Mouse (Mus musculus): ENCODE results near the gene Ikzf3. TPM values are rescaled to one million over a fixed set of nuclear protein-coding genes. Genes with fewer than 3 reads are reported as not detected.

The Ikzf3 gene
- total and polyA plus RNA-seq, 2 experiments from 2014 or later: 0.20 TPM; not detected in 1

- DNase-seq (ENCODE audit: low spot score) (no peak), ATAC-seq (no peak)
- Histone ChIP-seq H3K4me1 (ENCODE audit: insufficient read depth, low read length) (no peaks in the 10 kb centered on the region), H3K9ac (replicated peaks; ENCODE audit: low read length) (no peak overlapping the region), H3K4me2 (ENCODE audit: low read depth, low read length) (no peak overlapping the region), H3K27me3 (ENCODE audit: insufficient read depth, low read length) (no peaks in the 10 kb centered on the region), H3K36me3 (ENCODE audit: insufficient read depth, low read length) (peaks cover 5% of the 10 kb centered on the region; the same call in 1 of the 2 replicates), H3K4me3 (ENCODE audit: low read length) (no peak overlapping the region), H3K27ac (no peak overlapping the region), H3K9me3 (ENCODE audit: low read length) (no peaks in the 10 kb centered on the region)
- WGBS: 79% methylated on average over 9 of the region's 9 CpGs
- no peak for TF ChIP-seq CTCF (IDR thresholded peaks at IDR 0.05; ENCODE audit: low read depth)
Observed at GRCm38 (mm10) chr11:98431743-98432502, 113.9 kb downstream of the Ikzf3 start.

DNA sequence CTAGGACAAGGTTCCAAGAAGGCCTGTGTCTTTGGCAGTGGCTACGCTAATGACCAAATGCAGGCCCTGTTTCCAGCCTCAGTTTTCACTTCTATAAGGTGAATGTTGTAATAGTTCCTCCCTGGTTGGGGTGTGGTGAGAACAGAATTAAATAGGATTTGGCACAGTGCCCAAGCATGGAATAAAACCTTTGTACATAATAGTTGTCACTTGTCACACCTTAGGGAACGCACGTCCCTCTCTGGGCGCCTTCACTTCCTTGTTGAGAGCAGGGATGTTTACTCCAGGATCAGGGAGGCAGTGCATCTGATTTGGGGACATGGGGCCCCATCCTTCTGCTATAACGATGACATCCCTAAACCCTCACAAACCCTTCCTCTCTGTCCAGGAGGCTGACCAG, 117.4 kb downstream of the Ikzf3 start:
- no peaks in the 10 kb centered on the region for H3K4me1 ChIP-seq (ENCODE audit: insufficient read depth, low read length)
- ATAC-seq (no peak), DNase-seq (ENCODE audit: low spot score) (no peak)
- H3K9ac ChIP-seq (replicated peaks; ENCODE audit: low read length): no peak overlapping the region
- H3K9me3 ChIP-seq (ENCODE audit: low read length): no peaks in the 10 kb centered on the region
- no peak overlapping the region for H3K27ac ChIP-seq
- 86% methylated on average over 5 of the region's 5 CpGs for WGBS
- TF ChIP-seq CTCF (IDR thresholded peaks at IDR 0.05; ENCODE audit: low read depth): no peak
- no peak overlapping the region for H3K4me3 ChIP-seq (ENCODE audit: low read length)
- no peaks in the 10 kb centered on the region for H3K27me3 ChIP-seq (ENCODE audit: insufficient read depth, low read length)
- no peak overlapping the region for H3K4me2 ChIP-seq (ENCODE audit: low read depth, low read length)
- H3K36me3 ChIP-seq (ENCODE audit: insufficient read depth, low read length): no peaks in the 10 kb centered on the region

DNA sequence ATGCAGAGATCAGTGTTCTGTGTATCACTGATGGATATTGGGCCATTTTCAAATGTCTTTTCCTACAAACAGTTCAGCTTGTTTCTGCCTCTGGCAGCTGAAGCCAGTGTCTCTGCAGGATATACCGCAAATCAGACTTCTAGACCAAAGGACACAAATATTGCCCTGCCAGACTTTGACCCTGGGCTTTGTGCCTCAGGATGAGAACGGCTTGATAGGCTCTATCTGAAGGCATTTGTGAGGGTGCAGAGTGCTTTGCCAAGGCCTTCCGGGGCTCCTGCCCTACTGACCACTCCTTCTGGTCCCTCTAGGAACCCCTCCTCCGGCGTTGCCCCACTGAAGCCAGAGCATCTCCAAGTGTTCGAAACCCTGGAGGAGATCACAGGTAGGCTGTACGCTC, 119.2 kb downstream of the Ikzf3 start:
- Histone ChIP-seq H3K9ac (replicated peaks; ENCODE audit: low read length) (no peak overlapping the region), H3K4me1 (ENCODE audit: insufficient read depth, low read length) (no peaks in the 10 kb centered on the region), H3K27ac (no peak overlapping the region), H3K36me3 (ENCODE audit: insufficient read depth, low read length) (no peaks in the 10 kb centered on the region), H3K27me3 (ENCODE audit: insufficient read depth, low read length) (no peaks in the 10 kb centered on the region), H3K4me3 (ENCODE audit: low read length) (no peak overlapping the region), H3K9me3 (ENCODE audit: low read length) (no peaks in the 10 kb centered on the region), H3K4me2 (ENCODE audit: low read depth, low read length) (no peak overlapping the region)
- DNase-seq (ENCODE audit: low spot score) (no peak), ATAC-seq (no peak)
- WGBS: 91% methylated on average over 7 of the region's 7 CpGs
- no peak for TF ChIP-seq CTCF (IDR thresholded peaks at IDR 0.05; ENCODE audit: low read depth)

DNA sequence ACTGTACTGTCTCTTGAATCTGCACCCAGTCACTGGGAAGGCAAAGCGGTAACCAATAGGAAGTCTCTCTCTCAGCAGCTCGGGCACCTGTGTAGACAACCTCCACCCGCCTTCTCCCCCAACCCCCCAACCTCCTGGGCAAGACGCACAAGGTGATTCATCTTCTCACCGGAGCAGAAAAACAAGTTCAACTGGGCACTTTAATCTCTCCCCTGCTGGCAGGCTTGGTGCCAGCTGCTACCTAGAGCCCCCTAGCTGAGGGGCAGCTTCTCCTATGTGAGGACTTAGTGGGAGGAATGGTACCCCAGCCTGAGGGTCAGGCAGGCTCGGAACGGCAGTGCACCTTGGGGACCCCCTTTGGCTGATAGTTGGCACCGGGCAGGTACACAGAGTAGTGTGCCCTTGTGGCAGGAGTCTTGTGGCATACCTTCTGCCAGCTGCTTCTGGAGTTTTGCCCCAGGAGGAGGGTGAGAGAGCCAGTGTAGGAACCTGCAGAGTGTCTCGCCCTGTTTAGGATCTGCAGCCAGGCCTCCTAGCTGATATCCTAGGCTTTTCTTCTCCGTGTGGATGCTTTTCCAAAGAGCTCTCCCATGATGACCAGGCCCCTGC, 126.8 kb downstream of the Ikzf3 start:
- TF ChIP-seq CTCF (IDR thresholded peaks at IDR 0.05; ENCODE audit: low read depth): no peak
- H3K4me1 ChIP-seq (ENCODE audit: insufficient read depth, low read length): no peaks in the 10 kb centered on the region
- no peak for DNase-seq (ENCODE audit: low spot score)
- H3K4me2 ChIP-seq (ENCODE audit: low read depth, low read length): no peak overlapping the region
- H3K9me3 ChIP-seq (ENCODE audit: low read length): no peaks in the 10 kb centered on the region
- WGBS: 74% methylated on average over 10 of the region's 10 CpGs
- no peak overlapping the region for H3K4me3 ChIP-seq (ENCODE audit: low read length)
- H3K9ac ChIP-seq (replicated peaks; ENCODE audit: low read length): no peak overlapping the region
- H3K36me3 ChIP-seq (ENCODE audit: insufficient read depth, low read length): no peaks in the 10 kb centered on the region
- H3K27me3 ChIP-seq (ENCODE audit: insufficient read depth, low read length): no peaks in the 10 kb centered on the region
- H3K27ac ChIP-seq: no peak overlapping the region
- ATAC-seq: no peak

GRCm38 (mm10) chr11:98418273-98418672, 127.6 kb downstream of the Ikzf3 start:
- 65% methylated on average over 6 of the region's 6 CpGs for WGBS

DNA sequence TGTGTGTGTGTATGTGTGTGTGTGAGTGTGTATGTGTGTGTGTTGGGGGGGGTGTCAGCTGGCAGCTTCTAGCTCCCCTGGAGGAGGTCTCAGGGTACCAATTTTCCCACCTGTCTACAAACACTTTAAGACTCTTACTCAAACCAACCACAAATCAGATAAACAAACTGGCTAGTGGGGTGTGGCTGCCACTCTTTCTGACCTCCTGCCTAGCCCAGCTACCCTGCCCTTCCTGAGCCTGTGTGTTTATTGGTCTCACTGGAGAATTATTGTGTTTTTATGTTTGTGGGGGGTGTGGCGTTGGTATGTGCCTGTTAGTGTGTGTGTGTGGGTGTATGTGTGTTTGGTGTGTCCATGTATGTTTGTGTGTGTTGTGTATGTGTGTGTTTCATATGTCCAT, 128.8 kb downstream of the Ikzf3 start:
- DNase-seq (ENCODE audit: low spot score): no peak
- Histone ChIP-seq H3K9ac (replicated peaks; ENCODE audit: low read length) (no peak overlapping the region), H3K4me3 (ENCODE audit: low read length) (no peak overlapping the region), H3K4me2 (ENCODE audit: low read depth, low read length) (no peak overlapping the region), H3K4me1 (ENCODE audit: insufficient read depth, low read length) (no peaks in the 10 kb centered on the region), H3K36me3 (ENCODE audit: insufficient read depth, low read length) (no peaks in the 10 kb centered on the region), H3K27ac (no peak overlapping the region), H3K27me3 (ENCODE audit: insufficient read depth, low read length) (peaks cover 5% of the 10 kb centered on the region), H3K9me3 (ENCODE audit: low read length) (no peaks in the 10 kb centered on the region)
- no peak for ATAC-seq
- no peak for TF ChIP-seq CTCF (IDR thresholded peaks at IDR 0.05; ENCODE audit: low read depth)
- 88% methylated on average over 1 of the region's 1 CpGs for WGBS

More at GRCm38 (mm10) chr11:98418273-98418672, 127.6 kb downstream of the Ikzf3 start:
- Histone ChIP-seq H3K27me3 (ENCODE audit: insufficient read depth, low read length) (no peaks in the 10 kb centered on the region), H3K9ac (replicated peaks; ENCODE audit: low read length) (no peak overlapping the region), H3K4me1 (ENCODE audit: insufficient read depth, low read length) (no peaks in the 10 kb centered on the region), H3K4me2 (ENCODE audit: low read depth, low read length) (no peak overlapping the region), H3K27ac (no peak overlapping the region), H3K36me3 (ENCODE audit: insufficient read depth, low read length) (no peaks in the 10 kb centered on the region), H3K9me3 (ENCODE audit: low read length) (no peaks in the 10 kb centered on the region), H3K4me3 (ENCODE audit: low read length) (no peak overlapping the region)
- TF ChIP-seq CTCF (IDR thresholded peaks at IDR 0.05; ENCODE audit: low read depth): no peak
- no peak for DNase-seq (ENCODE audit: low spot score)
- no peak for ATAC-seq

Other genes starting within 250 kb of the Ikzf3 start
- gene Neurod2, start 216.4 kb downstream of the Ikzf3 start, total RNA-seq (2014; rRNA removed): 87.0 and 93.2 TPM in 2 replicates
- 30.7 and 34.3 TPM in 2 replicates for gene Neurod2, start 216.4 kb downstream of the Ikzf3 start, polyA plus RNA-seq (2015; fragmentation: Nextera tagmentation; extraction: Ambion mirVana)
- gene Ppp1r1b, start 197.6 kb downstream of the Ikzf3 start, total RNA-seq (2014; rRNA removed): 1.3 and 3.5 TPM in 2 replicates
- 18.0 and 19.1 TPM in 2 replicates for gene Ppp1r1b, start 197.6 kb downstream of the Ikzf3 start, polyA plus RNA-seq (2015; fragmentation: Nextera tagmentation; extraction: Ambion mirVana)
- gene Stard3, start 187.7 kb downstream of the Ikzf3 start, total RNA-seq (2014; rRNA removed): 44.0 and 52.4 TPM in 2 replicates
- 28.4 and 31.9 TPM in 2 replicates for gene Stard3, start 187.7 kb downstream of the Ikzf3 start, polyA plus RNA-seq (2015; fragmentation: Nextera tagmentation; extraction: Ambion mirVana)
- 0.26 and 4.4 TPM in 2 replicates for gene Tcap, start 162.2 kb downstream of the Ikzf3 start, total RNA-seq (2014; rRNA removed)
- gene Tcap, start 162.2 kb downstream of the Ikzf3 start, polyA plus RNA-seq (2015; fragmentation: Nextera tagmentation; extraction: Ambion mirVana): not detected in 2 replicates
- gene Pnmt, start 159.6 kb downstream of the Ikzf3 start, total RNA-seq (2014; rRNA removed): 1.2 and 5.4 TPM in 2 replicates
- 5.4 and 5.5 TPM in 2 replicates for gene Pnmt, start 159.6 kb downstream of the Ikzf3 start, polyA plus RNA-seq (2015; fragmentation: Nextera tagmentation; extraction: Ambion mirVana)
- 10.6 and 12.0 TPM in 2 replicates for gene Pgap3, start 145.5 kb downstream of the Ikzf3 start, total RNA-seq (2014; rRNA removed)
- 7.8 and 9.2 TPM in 2 replicates for gene Pgap3, start 145.5 kb downstream of the Ikzf3 start, polyA plus RNA-seq (2015; fragmentation: Nextera tagmentation; extraction: Ambion mirVana)
- 8.0 and 11.7 TPM in 2 replicates for gene Erbb2, start 133.6 kb downstream of the Ikzf3 start, total RNA-seq (2014; rRNA removed)
- 4.9 and 5.1 TPM in 2 replicates for gene Erbb2, start 133.6 kb downstream of the Ikzf3 start, polyA plus RNA-seq (2015; fragmentation: Nextera tagmentation; extraction: Ambion mirVana)
- gene Mien1, start 107.0 kb downstream of the Ikzf3 start, total RNA-seq (2014; rRNA removed): 70.0 and 73.9 TPM in 2 replicates
- 259 and 264 TPM in 2 replicates for gene Mien1, start 107.0 kb downstream of the Ikzf3 start, polyA plus RNA-seq (2015; fragmentation: Nextera tagmentation; extraction: Ambion mirVana)
- gene Grb7, start 99.6 kb downstream of the Ikzf3 start, total RNA-seq (2014; rRNA removed): 1.5 and 2.7 TPM in 2 replicates
- gene Grb7, start 99.6 kb downstream of the Ikzf3 start, polyA plus RNA-seq (2015; fragmentation: Nextera tagmentation; extraction: Ambion mirVana): 1.7 and 2.0 TPM in 2 replicates
- gene Zpbp2, start 5.1 kb upstream of the Ikzf3 start, total RNA-seq (2014; rRNA removed): not detected in 2 replicates
- gene Zpbp2, start 5.1 kb upstream of the Ikzf3 start, polyA plus RNA-seq (2015; fragmentation: Nextera tagmentation; extraction: Ambion mirVana): 0.42 and 0.45 TPM in 2 replicates
- 103 and 112 TPM in 2 replicates for gene Ormdl3, start 41.3 kb upstream of the Ikzf3 start, total RNA-seq (2014; rRNA removed)
- gene Ormdl3, start 41.3 kb upstream of the Ikzf3 start, polyA plus RNA-seq (2015; fragmentation: Nextera tagmentation; extraction: Ambion mirVana): 98.8 and 100 TPM in 2 replicates
- not detected in 2 replicates for gene Lrrc3c, start 52.3 kb upstream of the Ikzf3 start, total RNA-seq (2014; rRNA removed)
- not detected in 2 replicates for gene Lrrc3c, start 52.3 kb upstream of the Ikzf3 start, polyA plus RNA-seq (2015; fragmentation: Nextera tagmentation; extraction: Ambion mirVana)
- gene Gm12355, start 79.6 kb upstream of the Ikzf3 start, total RNA-seq (2014; rRNA removed): 0.21 TPM in 1 of 2 replicates, not detected in the other
- gene Gm12355, start 79.6 kb upstream of the Ikzf3 start, polyA plus RNA-seq (2015; fragmentation: Nextera tagmentation; extraction: Ambion mirVana): 0.25 and 0.33 TPM in 2 replicates
- gene Gsdma3, start 80.3 kb upstream of the Ikzf3 start, total RNA-seq (2014; rRNA removed): 0.68 TPM in 1 of 2 replicates, not detected in the other
- not detected in 2 replicates for gene Gsdma3, start 80.3 kb upstream of the Ikzf3 start, polyA plus RNA-seq (2015; fragmentation: Nextera tagmentation; extraction: Ambion mirVana)
- gene Gsdma2, start 100.7 kb upstream of the Ikzf3 start, total RNA-seq (2014; rRNA removed): not detected in 2 replicates
- not detected in 2 replicates for gene Gsdma2, start 100.7 kb upstream of the Ikzf3 start, polyA plus RNA-seq (2015; fragmentation: Nextera tagmentation; extraction: Ambion mirVana)
- not detected in 2 replicates for gene Gsdma, start 118.3 kb upstream of the Ikzf3 start, total RNA-seq (2014; rRNA removed)
- 0.14 and 0.16 TPM in 2 replicates for gene Gsdma, start 118.3 kb upstream of the Ikzf3 start, polyA plus RNA-seq (2015; fragmentation: Nextera tagmentation; extraction: Ambion mirVana)
- 131 and 143 TPM in 2 replicates for gene Psmd3, start 136.5 kb upstream of the Ikzf3 start, total RNA-seq (2014; rRNA removed)
- 185 and 190 TPM in 2 replicates for gene Psmd3, start 136.5 kb upstream of the Ikzf3 start, polyA plus RNA-seq (2015; fragmentation: Nextera tagmentation; extraction: Ambion mirVana)
- gene Csf3, start 155.2 kb upstream of the Ikzf3 start, total RNA-seq (2014; rRNA removed): not detected in 2 replicates
- gene Csf3, start 155.2 kb upstream of the Ikzf3 start, polyA plus RNA-seq (2015; fragmentation: Nextera tagmentation; extraction: Ambion mirVana): not detected in 2 replicates
- gene Med24, start 183.4 kb upstream of the Ikzf3 start, total RNA-seq (2014; rRNA removed): 63.2 and 88.6 TPM in 2 replicates
- 47.1 and 48.3 TPM in 2 replicates for gene Med24, start 183.4 kb upstream of the Ikzf3 start, polyA plus RNA-seq (2015; fragmentation: Nextera tagmentation; extraction: Ambion mirVana)
- 725 and 812 TPM in 2 replicates for gene Thra, start 194.6 kb upstream of the Ikzf3 start, total RNA-seq (2014; rRNA removed)
- gene Thra, start 194.6 kb upstream of the Ikzf3 start, polyA plus RNA-seq (2015; fragmentation: Nextera tagmentation; extraction: Ambion mirVana): 160 TPM in 2 replicates
- 7.5 and 8.6 TPM in 2 replicates for gene Nr1d1, start 229.3 kb upstream of the Ikzf3 start, total RNA-seq (2014; rRNA removed)
- gene Nr1d1, start 229.3 kb upstream of the Ikzf3 start, polyA plus RNA-seq (2015; fragmentation: Nextera tagmentation; extraction: Ambion mirVana): 10.2 and 13.5 TPM in 2 replicates
- gene Msl1, start 249.5 kb upstream of the Ikzf3 start, total RNA-seq (2014; rRNA removed): 77.7 and 94.3 TPM in 2 replicates
- 25.0 and 25.4 TPM in 2 replicates for gene Msl1, start 249.5 kb upstream of the Ikzf3 start, polyA plus RNA-seq (2015; fragmentation: Nextera tagmentation; extraction: Ambion mirVana)